Mouse (Mus musculus): Measurements from ENCODE around the gene Bicd2. TPM values are rescaled to one million over a fixed set of nuclear protein-coding genes. Genes with fewer than 3 reads are reported as not detected.

The Bicd2 gene
- polyA plus RNA-seq, 1 experiment from 2014 or later = 59.8 TPM

- Histone ChIP-seq H3K4me2 (ENCODE audit: low read depth, low read length) (no peak overlapping the region), H3K36me3 (ENCODE audit: control insufficient read depth, insufficient read depth) (0 out of 2 replicates have a peak, but pooled peaks cover 3% of the 10 kb centered on the region), H3K4me3 (ENCODE audit: low read length) (no peak overlapping the region), H3K9me3 (replicated peaks; ENCODE audit: control insufficient read depth, low read length) (no peaks in the 10 kb centered on the region), H3K27me3 (ENCODE audit: control insufficient read depth, insufficient read depth, low read length) (no peaks in the 10 kb centered on the region), H3K9ac (ENCODE audit: low read length) (no peak overlapping the region), H3K4me1 (ENCODE audit: control insufficient read depth, insufficient read depth, low read length) (peaks cover 12% of the 10 kb centered on the region), H3K27ac (ENCODE audit: low read length) (no peak overlapping the region)
- no peak for ATAC-seq (replicated peaks; ENCODE audit: extremely low read depth, insufficient read depth, low FRiP score)
- WGBS = 89% methylated on average over 1 of the region's 1 CpGs
Observed at GRCm38 (mm10) chr13:49428042-49428675, 86.8 kb downstream of the Bicd2 start.

DNA sequence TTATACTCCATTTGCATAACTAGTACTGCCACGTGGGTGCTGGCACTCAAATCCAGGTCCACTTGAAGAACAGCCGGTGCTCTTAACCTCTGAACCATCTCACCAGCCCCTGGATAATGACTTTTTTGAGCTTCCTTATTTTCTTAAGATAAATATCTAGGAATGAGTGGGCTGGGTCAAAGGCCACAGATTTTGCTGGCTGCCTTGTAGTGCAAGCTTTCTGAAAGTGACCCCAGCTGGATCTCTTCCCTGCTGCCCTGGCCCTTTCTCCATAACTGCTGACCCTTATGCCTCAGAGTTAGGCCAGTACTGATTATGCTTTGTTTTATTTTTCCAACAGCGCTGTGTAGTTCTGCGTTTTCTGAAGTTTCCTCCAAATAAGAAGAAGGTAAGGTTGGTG lies 89.1 kb downstream of the Bicd2 start:
- ATAC-seq (replicated peaks; ENCODE audit: extremely low read depth, insufficient read depth, low FRiP score) = no peak
- H3K4me1 ChIP-seq (ENCODE audit: control insufficient read depth, insufficient read depth, low read length) = peaks cover 13% of the 10 kb centered on the region
- no peak overlapping the region for H3K4me3 ChIP-seq (ENCODE audit: low read length)
- H3K27ac ChIP-seq (ENCODE audit: low read length) = no peak overlapping the region
- WGBS = 63% methylated on average over 4 of the region's 4 CpGs
- H3K9me3 ChIP-seq (replicated peaks; ENCODE audit: control insufficient read depth, low read length) = no peaks in the 10 kb centered on the region
- no peak overlapping the region for H3K4me2 ChIP-seq (ENCODE audit: low read depth, low read length)
- H3K9ac ChIP-seq (ENCODE audit: low read length) = no peak overlapping the region
- peaks cover 5% of the 10 kb centered on the region; the same call in 1 of the 2 replicates for H3K36me3 ChIP-seq (ENCODE audit: control insufficient read depth, insufficient read depth)
- no peaks in the 10 kb centered on the region for H3K27me3 ChIP-seq (ENCODE audit: control insufficient read depth, insufficient read depth, low read length)

- Histone ChIP-seq H3K27ac (ENCODE audit: low read length) (no peak overlapping the region), H3K36me3 (ENCODE audit: control insufficient read depth, insufficient read depth) (peaks cover 8% of the 10 kb centered on the region; the same call in 1 of the 2 replicates), H3K4me2 (ENCODE audit: low read depth, low read length) (no peak overlapping the region), H3K9ac (ENCODE audit: low read length) (no peak overlapping the region), H3K4me1 (ENCODE audit: control insufficient read depth, insufficient read depth, low read length) (peaks cover 14% of the 10 kb centered on the region), H3K9me3 (replicated peaks; ENCODE audit: control insufficient read depth, low read length) (no peaks in the 10 kb centered on the region), H3K27me3 (ENCODE audit: control insufficient read depth, insufficient read depth, low read length) (no peaks in the 10 kb centered on the region), H3K4me3 (ENCODE audit: low read length) (no peak overlapping the region)
- WGBS = 92% methylated on average over 2 of the region's 2 CpGs
- ATAC-seq (replicated peaks; ENCODE audit: extremely low read depth, insufficient read depth, low FRiP score) = no peak
Observed at GRCm38 (mm10) chr13:49433268-49434029, 92.1 kb downstream of the Bicd2 start.

DNA sequence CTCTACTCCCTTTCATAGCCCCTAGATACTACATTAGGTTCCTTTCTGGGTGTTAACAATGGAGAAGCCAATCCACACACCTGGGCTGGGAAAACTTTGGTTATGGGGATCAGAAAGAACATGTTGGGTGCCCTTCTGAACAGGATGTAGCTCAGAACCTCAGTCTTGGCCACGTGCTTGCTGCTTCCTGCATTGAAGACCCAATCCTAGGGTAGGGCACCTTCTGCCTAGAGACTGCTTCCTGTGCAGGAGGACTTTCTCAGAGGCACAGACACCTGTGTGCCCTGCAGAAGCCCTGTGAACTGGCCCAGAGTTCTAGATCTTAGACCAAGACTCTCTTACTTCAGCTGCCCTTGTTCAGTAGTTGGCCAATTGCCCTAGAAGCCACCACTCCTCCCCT lies 94.4 kb downstream of the Bicd2 start:
- H3K27me3 ChIP-seq (ENCODE audit: control insufficient read depth, insufficient read depth, low read length) = no peaks in the 10 kb centered on the region
- WGBS = 60% methylated on average over 1 of the region's 1 CpGs
- ATAC-seq (replicated peaks; ENCODE audit: extremely low read depth, insufficient read depth, low FRiP score) = 0 out of 2 replicates have a peak, but pooled peaks have one; percentile 8
- H3K4me1 ChIP-seq (ENCODE audit: control insufficient read depth, insufficient read depth, low read length) = peaks cover 11% of the 10 kb centered on the region
- H3K9me3 ChIP-seq (replicated peaks; ENCODE audit: control insufficient read depth, low read length) = no peaks in the 10 kb centered on the region
- H3K4me2 ChIP-seq (ENCODE audit: low read depth, low read length) = no peak overlapping the region
- peak overlapping the region; percentile 17 for H3K27ac ChIP-seq (ENCODE audit: low read length)
- H3K9ac ChIP-seq (ENCODE audit: low read length) = no peak overlapping the region
- H3K36me3 ChIP-seq (ENCODE audit: control insufficient read depth, insufficient read depth) = peaks cover 8% of the 10 kb centered on the region; the same call in 1 of the 2 replicates
- H3K4me3 ChIP-seq (ENCODE audit: low read length) = no peak overlapping the region

DNA sequence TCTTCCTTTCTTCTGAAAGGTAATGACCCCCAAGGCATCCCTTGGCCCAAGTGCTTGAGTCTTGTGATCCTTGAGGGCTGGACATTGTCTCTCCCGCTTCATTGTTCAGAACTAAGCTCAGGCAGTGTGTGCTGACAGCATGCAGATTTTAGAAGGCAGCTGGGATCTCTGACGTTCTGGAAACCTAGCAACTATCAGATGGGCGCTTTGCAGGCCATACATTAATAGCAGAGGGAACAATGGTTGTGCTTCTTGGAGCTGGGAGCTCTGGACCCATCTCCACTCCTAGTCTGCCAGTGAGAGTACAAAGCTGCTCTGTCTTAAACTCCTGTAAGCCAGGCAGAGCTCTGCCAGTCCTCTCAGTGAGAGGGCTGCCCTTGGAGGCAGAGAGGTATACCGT lies 94.8 kb downstream of the Bicd2 start:
- Histone ChIP-seq H3K9ac (ENCODE audit: low read length) (no peak overlapping the region), H3K9me3 (replicated peaks; ENCODE audit: control insufficient read depth, low read length) (no peaks in the 10 kb centered on the region), H3K4me3 (ENCODE audit: low read length) (no peak overlapping the region), H3K36me3 (ENCODE audit: control insufficient read depth, insufficient read depth) (peaks cover 8% of the 10 kb centered on the region; the same call in 1 of the 2 replicates), H3K27me3 (ENCODE audit: control insufficient read depth, insufficient read depth, low read length) (no peaks in the 10 kb centered on the region), H3K4me1 (ENCODE audit: control insufficient read depth, insufficient read depth, low read length) (peaks cover 11% of the 10 kb centered on the region), H3K27ac (ENCODE audit: low read length) (peak overlapping the region; percentile 36), H3K4me2 (ENCODE audit: low read depth, low read length) (no peak overlapping the region)
- peak; percentile 73 for ATAC-seq (replicated peaks; ENCODE audit: extremely low read depth, insufficient read depth, low FRiP score)
- 40% methylated on average over 4 of the region's 4 CpGs for WGBS

Other genes starting within 250 kb of the Bicd2 start
- gene Wnk2, start 193.6 kb upstream of the Bicd2 start, polyA plus RNA-seq (2015; fragmentation: Nextera tagmentation; extraction: Ambion mirVana) = 1.8 and 1.9 TPM in 2 replicates
- gene Ninj1, start 154.1 kb upstream of the Bicd2 start, polyA plus RNA-seq (2015; fragmentation: Nextera tagmentation; extraction: Ambion mirVana) = 78.8 and 84.5 TPM in 2 replicates
- gene Card19, start 125.5 kb upstream of the Bicd2 start, polyA plus RNA-seq (2015; fragmentation: Nextera tagmentation; extraction: Ambion mirVana) = 143 and 144 TPM in 2 replicates
- gene Susd3, start 92.9 kb upstream of the Bicd2 start, polyA plus RNA-seq (2015; fragmentation: Nextera tagmentation; extraction: Ambion mirVana) = 1.4 and 1.8 TPM in 2 replicates
- 0.22 and 0.29 TPM in 2 replicates for gene Fgd3, start 21.3 kb upstream of the Bicd2 start, polyA plus RNA-seq (2015; fragmentation: Nextera tagmentation; extraction: Ambion mirVana)
- 11.1 and 11.8 TPM in 2 replicates for gene Ippk, start 79.7 kb downstream of the Bicd2 start, polyA plus RNA-seq (2015; fragmentation: Nextera tagmentation; extraction: Ambion mirVana)
- 0.74 and 1.1 TPM in 2 replicates for gene Tes3-ps, start 151.7 kb downstream of the Bicd2 start, polyA plus RNA-seq (2015; fragmentation: Nextera tagmentation; extraction: Ambion mirVana)
- gene Ecm2, start 163.2 kb downstream of the Bicd2 start, polyA plus RNA-seq (2015; fragmentation: Nextera tagmentation; extraction: Ambion mirVana) = 5.0 and 5.8 TPM in 2 replicates
- gene Aspn, start 202.9 kb downstream of the Bicd2 start, polyA plus RNA-seq (2015; fragmentation: Nextera tagmentation; extraction: Ambion mirVana) = 32.2 and 45.0 TPM in 2 replicates
- 0.74 and 1.3 TPM in 2 replicates for gene Omd, start 240.9 kb downstream of the Bicd2 start, polyA plus RNA-seq (2015; fragmentation: Nextera tagmentation; extraction: Ambion mirVana)

Measured in heart, embryonic 16.5 days (tissue).